Mouse (Mus musculus) forebrain, embryonic 16.5 days (tissue): ENCODE results near the gene Arl4c. TPM values are rescaled to one million over a fixed set of nuclear protein-coding genes. Genes with fewer than 3 reads are reported as not detected.

Experiments used
- ATAC-seq: fragments of 200-750 bp; cut with Nextera tagmentation; 2 replicates; pipeline ENCODE4 v1.8.0; 2017; ENCODE audit warnings: mild to moderate bottlenecking, moderate library complexity
- H3K27ac ChIP-seq: fragments of 300-500 bp; sonication (generic); 2 replicates; pipeline ENCODE4 v1.5.1; 2014; ENCODE audit warnings: low read length, control low read depth
- H3K27me3 ChIP-seq: fragments of 300-500 bp; sonication (generic); replicated peaks from 2 replicates; pipeline ENCODE4 v1.6.1; 2014; ENCODE audit warnings: low read length; ENCODE audit not compliant: control insufficient read depth, insufficient read depth
- H3K36me3 ChIP-seq: fragments of 300-500 bp; sonication (generic); 2 replicates; pipeline ENCODE4 v1.6.1; 2014; ENCODE audit not compliant: control insufficient read depth, insufficient read depth
- H3K4me1 ChIP-seq: fragments of 300-500 bp; sonication (generic); replicated peaks from 2 replicates; pipeline ENCODE4 v1.6.1; 2014; ENCODE audit warnings: low read length; ENCODE audit not compliant: control insufficient read depth, insufficient read depth
- H3K4me2 ChIP-seq: fragments of 300-500 bp; sonication (generic); 2 replicates; pipeline ENCODE4 v1.6.1; 2014; ENCODE audit warnings: mild to moderate bottlenecking, low read length, control low read depth
- H3K4me3 ChIP-seq: fragments of 300-500 bp; sonication (generic); replicated peaks from 2 replicates; pipeline ENCODE4 v1.5.1; 2014; ENCODE audit warnings: mild to moderate bottlenecking, low read length, control low read depth
- H3K9ac ChIP-seq: fragments of 300-500 bp; sonication (generic); replicated peaks from 2 replicates; pipeline ENCODE4 v1.6.1; 2014; ENCODE audit warnings: low read depth, low read length, control low read depth
- H3K9me3 ChIP-seq: fragments of 300-500 bp; sonication (generic); 2 replicates; pipeline ENCODE4 v1.6.1; 2016; ENCODE audit warnings: low read length; ENCODE audit not compliant: control insufficient read depth
- WGBS: fragments of 180-500 bp; shearing (Covaris S2); extraction: QIAGEN DNeasy Blood & Tissue Kit; methylation state at CpG from one replicate; pipeline ENCODE4 v1.1.7; 2014; 5-methylcytosine and 5-hydroxymethylcytosine counted together
- polyA plus RNA-seq: library from polyadenylated mRNA; unstranded; fragments of >200 nt; fragmentation: Nextera tagmentation; extraction: Ambion mirVana; gene quantifications from 2 replicates; pipeline ENCODE4 v1.2.1, GENCODE M21; 2015

The Arl4c gene
- polyA plus RNA-seq: 37.1 and 39.7 TPM in 2 replicates

DNA sequence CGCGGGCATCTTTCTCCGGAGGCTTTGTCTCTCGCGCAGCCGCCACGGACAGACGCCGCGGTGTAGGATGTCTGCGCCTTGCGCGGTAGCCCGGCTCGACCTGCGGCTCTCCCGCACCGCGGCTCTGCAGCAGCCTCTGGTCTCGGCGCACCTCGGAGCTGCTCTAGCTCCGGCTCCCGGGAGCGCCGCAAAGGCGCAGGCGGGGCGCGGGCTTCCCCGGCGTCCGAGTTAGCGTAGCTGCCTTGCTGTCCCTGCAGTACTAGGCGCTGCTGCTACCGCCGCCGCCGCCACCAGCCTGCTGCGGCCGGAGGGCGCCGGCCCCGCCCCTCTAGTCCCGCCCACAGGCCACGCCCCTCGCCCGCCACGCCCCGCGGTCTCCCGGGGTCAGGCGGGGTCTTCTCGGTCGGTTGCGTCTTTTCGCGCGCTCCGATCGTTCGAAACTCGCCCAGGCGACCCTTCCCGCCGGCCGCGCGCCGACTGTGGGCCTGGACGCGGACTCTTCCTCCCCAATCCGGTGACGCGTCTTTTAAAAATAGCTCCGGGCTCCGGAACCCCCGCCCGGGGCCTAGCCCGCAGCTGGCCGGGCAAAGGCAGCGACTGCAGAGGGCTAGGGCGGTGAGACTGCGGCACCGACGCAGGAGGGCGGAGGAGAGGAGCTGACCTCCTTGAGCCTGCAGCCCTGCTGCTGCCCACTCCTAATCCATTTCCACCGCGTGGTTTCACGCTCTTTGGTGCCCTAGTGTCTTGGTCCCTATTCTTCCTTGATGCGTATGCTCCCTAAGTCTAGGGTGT is at the start of gene Arl4c:
TSS of gene Arl4c (minus strand) at position 352 of the 792 bp plus-strand sequence.
- H3K27me3 ChIP-seq: no peaks in the 10 kb centered on the region
- 1% methylated on average over 89 of the region's 91 CpGs for WGBS
- no peaks in the 10 kb centered on the region for H3K9me3 ChIP-seq
- peak within 1 kb of the TSS; percentile 90 for H3K4me3 ChIP-seq
- peak within 1 kb of the TSS; percentile 81 for H3K4me2 ChIP-seq
- H3K27ac ChIP-seq: peak within 1 kb of the TSS; percentile 93
- peaks cover 28% of the 10 kb centered on the region for H3K4me1 ChIP-seq
- peak; percentile 82 for ATAC-seq
- H3K9ac ChIP-seq: peak within 1 kb of the TSS; percentile 98
- H3K36me3 ChIP-seq: no peaks in the 10 kb centered on the region

GRCm38 (mm10) chr1:88751332-88751731 is 49.3 kb upstream of the Arl4c start:
- ATAC-seq: no peak
- Histone ChIP-seq H3K4me2 (no peak overlapping the region), H3K4me3 (no peak overlapping the region), H3K36me3 (no peaks in the 10 kb centered on the region), H3K9ac (no peak overlapping the region), H3K27ac (no peak overlapping the region), H3K4me1 (peaks cover 4% of the 10 kb centered on the region), H3K9me3 (no peaks in the 10 kb centered on the region), H3K27me3 (no peaks in the 10 kb centered on the region)
- 84% methylated on average over 6 of the region's 6 CpGs for WGBS

- Histone ChIP-seq H3K4me2 (no peak overlapping the region), H3K27me3 (no peaks in the 10 kb centered on the region), H3K9ac (no peak overlapping the region), H3K27ac (no peak overlapping the region), H3K4me1 (peaks cover 3% of the 10 kb centered on the region), H3K9me3 (no peaks in the 10 kb centered on the region), H3K4me3 (no peak overlapping the region), H3K36me3 (no peaks in the 10 kb centered on the region)
- 89% methylated on average over 7 of the region's 7 CpGs for WGBS
- no peak for ATAC-seq
Measured at GRCm38 (mm10) chr1:88750576-88750975, 48.6 kb upstream of the Arl4c start.

GRCm38 (mm10) chr1:88750126-88750525 is 48.1 kb upstream of the Arl4c start:
- Histone ChIP-seq H3K9ac (no peak overlapping the region), H3K4me2 (no peak overlapping the region), H3K4me1 (peaks cover 3% of the 10 kb centered on the region), H3K27me3 (no peaks in the 10 kb centered on the region), H3K27ac (no peak overlapping the region), H3K36me3 (no peaks in the 10 kb centered on the region), H3K9me3 (no peaks in the 10 kb centered on the region), H3K4me3 (no peak overlapping the region)
- WGBS: 92% methylated on average over 3 of the region's 3 CpGs
- ATAC-seq: no peak

DNA sequence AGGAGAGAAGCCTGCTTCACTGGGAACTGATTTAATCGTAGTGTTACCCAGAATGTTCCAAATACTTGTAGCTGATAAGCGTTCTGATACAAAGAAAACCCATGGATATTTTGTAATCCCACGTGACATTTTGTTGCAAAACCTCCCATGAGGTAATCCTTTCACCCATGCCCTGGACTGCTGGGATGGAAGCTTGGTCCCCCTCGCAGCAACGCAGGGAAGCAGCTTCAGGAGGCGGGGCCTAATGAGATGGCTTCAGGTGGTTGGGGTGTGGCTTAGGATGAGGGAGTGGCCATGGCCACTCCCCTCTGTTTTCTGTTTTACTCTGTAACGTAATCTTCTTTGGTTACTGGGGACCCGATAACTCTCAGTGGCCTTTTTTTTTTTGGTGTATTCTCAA is 47.1 kb upstream of the Arl4c start:
- Histone ChIP-seq H3K4me1 (peaks cover 3% of the 10 kb centered on the region), H3K4me2 (no peak overlapping the region), H3K27me3 (no peaks in the 10 kb centered on the region), H3K9me3 (no peaks in the 10 kb centered on the region), H3K4me3 (no peak overlapping the region), H3K27ac (no peak overlapping the region), H3K36me3 (no peaks in the 10 kb centered on the region), H3K9ac (no peak overlapping the region)
- 78% methylated on average over 8 of the region's 8 CpGs for WGBS
- ATAC-seq: no peak

GRCm38 (mm10) chr1:88745256-88745655 is 43.2 kb upstream of the Arl4c start:
- ATAC-seq: peak; percentile 83
- H3K9ac ChIP-seq: no peak overlapping the region
- H3K36me3 ChIP-seq: no peaks in the 10 kb centered on the region
- H3K4me1 ChIP-seq: no peaks in the 10 kb centered on the region
- no peaks in the 10 kb centered on the region for H3K9me3 ChIP-seq
- H3K4me2 ChIP-seq: no peak overlapping the region
- no peaks in the 10 kb centered on the region for H3K27me3 ChIP-seq
- WGBS: 7% methylated on average over 8 of the region's 8 CpGs
- H3K4me3 ChIP-seq: no peak overlapping the region
- no peak overlapping the region for H3K27ac ChIP-seq

GRCm38 (mm10) chr1:88744261-88744660 is 42.2 kb upstream of the Arl4c start:
- Histone ChIP-seq H3K9me3 (no peaks in the 10 kb centered on the region), H3K4me2 (no peak overlapping the region), H3K27ac (no peak overlapping the region), H3K4me3 (no peak overlapping the region), H3K9ac (no peak overlapping the region), H3K4me1 (no peaks in the 10 kb centered on the region), H3K36me3 (no peaks in the 10 kb centered on the region), H3K27me3 (no peaks in the 10 kb centered on the region)
- WGBS: 70% methylated on average over 8 of the region's 8 CpGs
- no peak for ATAC-seq

GRCm38 (mm10) chr1:88742372-88742771 is 40.4 kb upstream of the Arl4c start:
- Histone ChIP-seq H3K4me3 (no peak overlapping the region), H3K9ac (no peak overlapping the region), H3K4me2 (no peak overlapping the region), H3K36me3 (no peaks in the 10 kb centered on the region), H3K9me3 (no peaks in the 10 kb centered on the region), H3K27me3 (no peaks in the 10 kb centered on the region), H3K4me1 (no peaks in the 10 kb centered on the region), H3K27ac (no peak overlapping the region)
- ATAC-seq: 0 out of 2 replicates have a peak, but pooled peaks have one; percentile 21
- 50% methylated on average over 7 of the region's 7 CpGs for WGBS

GRCm38 (mm10) chr1:88739546-88739945 is 37.5 kb upstream of the Arl4c start:
- Histone ChIP-seq H3K4me3 (no peak overlapping the region), H3K27ac (no peak overlapping the region), H3K9me3 (no peaks in the 10 kb centered on the region), H3K9ac (no peak overlapping the region), H3K36me3 (no peaks in the 10 kb centered on the region), H3K4me1 (no peaks in the 10 kb centered on the region), H3K4me2 (no peak overlapping the region), H3K27me3 (no peaks in the 10 kb centered on the region)
- no peak for ATAC-seq
- WGBS: 62% methylated on average over 4 of the region's 4 CpGs
